Mouse (Mus musculus) heart, embryonic 12.5 days (tissue): ENCODE results near the gene Ascc1. TPM values are rescaled to one million over a fixed set of nuclear protein-coding genes. Genes with fewer than 3 reads are reported as not detected.
"Not testable (repeated sequence)": the region's sequence is repeated elsewhere in the genome, so short reads cannot be mapped to it uniquely, and the experiment has no call there.

Experiments used
- ATAC-seq: fragments of 200-750 bp; cut with Nextera tagmentation; 2 replicates; pipeline ENCODE4 v1.8.0; 2017; ENCODE audit warnings: moderate TSS enrichment, moderate library complexity; ENCODE audit not compliant: insufficient number of reproducible peaks, low FRiP score
- H3K27ac ChIP-seq: fragments of 300-500 bp; sonication (generic); 2 replicates; pipeline ENCODE4 v1.5.1; 2016; ENCODE audit warnings: mild to moderate bottlenecking, moderate library complexity; ENCODE audit not compliant: poor library complexity, severe bottlenecking
- H3K27me3 ChIP-seq: fragments of 300-500 bp; sonication (generic); replicated peaks from 2 replicates; pipeline ENCODE4 v1.6.1; 2016; ENCODE audit warnings: mild to moderate bottlenecking, moderate library complexity
- H3K36me3 ChIP-seq: fragments of 300-500 bp; sonication (generic); 2 replicates; pipeline ENCODE4 v1.6.1; 2016; ENCODE audit warnings: mild to moderate bottlenecking, moderate library complexity
- H3K4me1 ChIP-seq: fragments of 300-500 bp; sonication (generic); replicated peaks from 2 replicates; pipeline ENCODE4 v1.6.1; 2016; ENCODE audit warnings: mild to moderate bottlenecking
- H3K4me2 ChIP-seq: fragments of 300-500 bp; sonication (generic); 2 replicates; pipeline ENCODE4 v1.6.1; 2016; ENCODE audit warnings: mild to moderate bottlenecking, moderate library complexity
- H3K4me3 ChIP-seq: fragments of 300-500 bp; sonication (generic); 2 replicates; pipeline ENCODE4 v1.5.1; 2016; ENCODE audit warnings: mild to moderate bottlenecking
- H3K9ac ChIP-seq: fragments of 300-500 bp; sonication (generic); 2 replicates; pipeline ENCODE4 v1.6.1; 2016; ENCODE audit warnings: mild to moderate bottlenecking, moderate library complexity
- H3K9me3 ChIP-seq: fragments of 300-500 bp; sonication (generic); replicated peaks from 2 replicates; pipeline ENCODE4 v1.6.1; 2016; ENCODE audit warnings: mild to moderate bottlenecking, moderate library complexity
- WGBS: fragments of 180-500 bp; shearing (Covaris S2); methylation state at CpG from one replicate; pipeline ENCODE4 v1.1.7; 2016; 5-methylcytosine and 5-hydroxymethylcytosine counted together
- polyA plus RNA-seq: library from polyadenylated mRNA; unstranded; fragments of >200 nt; fragmentation: Nextera tagmentation; extraction: Ambion mirVana; gene quantifications from 2 replicates; pipeline ENCODE4 v1.2.1, GENCODE M21; 2016

The Ascc1 gene
- polyA plus RNA-seq, 1 experiment from 2014 or later: 33.2 TPM

DNA sequence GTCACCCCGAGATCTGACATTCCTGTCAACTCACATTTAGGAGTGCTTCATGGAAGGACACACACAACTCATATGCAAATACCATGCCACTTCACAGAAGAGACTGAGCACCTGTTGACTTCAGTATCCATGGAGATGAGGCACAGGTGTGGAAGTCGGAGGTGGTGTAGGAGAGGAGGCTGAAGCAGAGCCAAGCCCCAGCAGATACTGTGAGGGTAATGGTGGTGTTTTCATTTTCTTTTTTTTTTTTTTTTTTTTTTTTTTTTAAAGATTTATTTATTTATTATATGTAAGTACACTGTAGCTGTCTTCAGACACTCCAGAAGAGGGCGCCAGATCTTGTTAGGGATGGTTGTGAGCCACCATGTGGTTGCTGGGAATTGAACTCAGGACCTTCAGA is 8.8 kb upstream of the Ascc1 start:
- H3K4me3 ChIP-seq, H3K27me3 ChIP-seq: not testable (repeated sequence)
- WGBS: 88% methylated on average over 2 of the region's 3 CpGs

DNA sequence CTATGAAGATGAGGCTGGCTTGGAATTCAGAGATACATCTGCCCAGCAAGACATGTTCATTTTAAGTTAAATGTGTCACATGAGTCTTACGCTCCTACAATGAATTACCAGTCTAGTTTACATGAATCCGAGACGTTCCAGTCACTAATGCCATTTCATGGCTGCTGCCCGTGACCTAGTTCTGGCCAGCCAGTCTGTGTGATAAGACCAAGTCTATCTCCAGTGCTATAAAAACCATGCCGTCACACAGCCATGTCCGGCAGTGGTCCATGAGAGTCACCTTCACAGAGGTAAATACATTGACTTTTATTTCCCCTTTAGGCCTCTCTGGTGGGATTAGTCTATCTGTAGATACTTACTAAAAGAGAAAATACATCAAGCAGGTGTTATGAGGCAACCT is 6.7 kb upstream of the Ascc1 start:
- 75% methylated on average over 6 of the region's 6 CpGs for WGBS
- ATAC-seq: no peak
- Histone ChIP-seq H3K36me3 (peaks cover 33% of the 10 kb centered on the region), H3K9me3 (no peaks in the 10 kb centered on the region), H3K4me3 (no peak overlapping the region), H3K27me3 (no peaks in the 10 kb centered on the region), H3K9ac (no peak overlapping the region), H3K4me2 (no peak overlapping the region), H3K27ac (no peak overlapping the region), H3K4me1 (peaks cover 20% of the 10 kb centered on the region)

More for the DNA sequence above, 8.8 kb upstream of the Ascc1 start:
- peaks cover 19% of the 10 kb centered on the region for H3K4me1 ChIP-seq
- H3K36me3 ChIP-seq: peaks cover 52% of the 10 kb centered on the region
- ATAC-seq, H3K9ac ChIP-seq, H3K27ac ChIP-seq, H3K4me2 ChIP-seq, H3K9me3 ChIP-seq: not testable (repeated sequence)

DNA sequence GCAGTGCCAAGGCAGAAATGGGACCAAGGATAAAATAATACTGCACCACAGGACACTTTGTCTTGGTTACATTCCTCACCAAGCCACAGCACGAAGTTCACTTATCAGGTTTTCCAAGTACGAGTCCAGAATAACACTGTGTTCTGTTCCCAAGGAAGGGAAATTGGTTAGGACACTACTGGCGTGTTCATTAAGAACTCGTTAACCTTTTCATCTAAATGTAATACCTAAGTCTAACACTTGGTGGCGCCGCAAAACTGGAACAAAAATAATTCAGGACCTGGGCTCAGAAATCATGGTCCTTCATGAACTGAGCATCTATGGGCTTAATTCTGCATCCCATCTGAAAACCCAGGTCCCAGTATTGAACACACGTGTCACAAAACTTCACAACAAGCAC is 5.0 kb upstream of the Ascc1 start:
- 17% methylated on average over 7 of the region's 7 CpGs for WGBS
- no peak overlapping the region for H3K27ac ChIP-seq

DNA sequence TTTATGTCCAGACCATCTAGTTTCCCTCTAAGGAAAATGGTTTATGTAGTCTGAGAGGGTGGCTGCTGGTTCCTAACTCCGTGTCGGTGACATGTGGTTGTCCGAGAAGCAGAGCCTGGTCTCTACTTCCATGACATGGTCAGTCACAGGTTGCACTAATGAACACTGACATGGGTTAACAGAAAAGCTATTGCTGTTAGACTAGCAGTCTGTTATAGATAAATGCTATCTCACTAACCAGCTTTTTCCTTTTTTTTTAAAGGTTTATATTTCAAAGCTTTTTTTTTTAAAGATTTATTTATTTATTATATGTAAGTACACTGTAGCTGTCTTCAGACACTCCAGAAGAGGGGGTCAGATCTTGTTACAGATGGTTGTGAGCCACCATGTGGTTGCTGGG is 3.5 kb upstream of the Ascc1 start:
- 85% methylated on average over 3 of the region's 3 CpGs for WGBS
- no peak overlapping the region for H3K4me2 ChIP-seq

More for the DNA sequence above, 5.0 kb upstream of the Ascc1 start:
- peaks cover 15% of the 10 kb centered on the region for H3K4me1 ChIP-seq
- ATAC-seq: no peak
- no peaks in the 10 kb centered on the region for H3K9me3 ChIP-seq
- no peak overlapping the region for H3K9ac ChIP-seq
- H3K27me3 ChIP-seq: no peaks in the 10 kb centered on the region
- no peak overlapping the region for H3K4me3 ChIP-seq
- H3K36me3 ChIP-seq: peaks cover 36% of the 10 kb centered on the region
- no peak overlapping the region for H3K4me2 ChIP-seq

DNA sequence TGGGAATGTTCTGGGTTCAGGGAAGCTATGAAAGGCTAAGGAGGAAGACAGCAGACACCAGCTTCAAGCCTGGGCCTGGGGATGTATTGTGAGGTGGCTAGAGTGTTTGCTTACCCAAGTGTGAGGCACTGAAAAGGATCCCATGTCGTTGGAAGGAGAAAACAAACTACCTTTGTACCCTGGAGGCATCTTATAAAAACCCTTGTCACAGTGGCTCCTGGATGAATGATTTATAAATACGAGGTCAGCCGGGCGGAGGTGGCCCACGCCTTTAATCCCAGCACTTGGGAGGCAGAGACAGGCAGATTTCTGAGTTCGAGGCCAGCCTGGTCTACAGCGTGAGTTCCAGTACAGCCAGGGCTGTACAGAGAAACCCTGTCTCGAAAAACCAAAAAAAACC is 942 bp upstream of the Ascc1 start:
- peak overlapping the region; percentile 86 for H3K4me2 ChIP-seq
- H3K4me1 ChIP-seq: peaks cover 18% of the 10 kb centered on the region
- not testable (repeated sequence) for H3K9me3 ChIP-seq, H3K27me3 ChIP-seq, H3K36me3 ChIP-seq, H3K27ac ChIP-seq, ATAC-seq
- peak overlapping the region; percentile 81; the same call in 1 of the 2 replicates for H3K4me3 ChIP-seq
- 89% methylated on average over 8 of the region's 8 CpGs for WGBS
- peak overlapping the region; percentile 5; the same call in 1 of the 2 replicates for H3K9ac ChIP-seq

More for the DNA sequence above, 3.5 kb upstream of the Ascc1 start:
- Histone ChIP-seq H3K27me3 (no peaks in the 10 kb centered on the region), H3K4me3 (no peak overlapping the region), H3K27ac (no peak overlapping the region), H3K36me3 (peaks cover 29% of the 10 kb centered on the region), H3K9ac (no peak overlapping the region), H3K4me1 (peaks cover 18% of the 10 kb centered on the region), H3K9me3 (no peaks in the 10 kb centered on the region)
- no peak for ATAC-seq

DNA sequence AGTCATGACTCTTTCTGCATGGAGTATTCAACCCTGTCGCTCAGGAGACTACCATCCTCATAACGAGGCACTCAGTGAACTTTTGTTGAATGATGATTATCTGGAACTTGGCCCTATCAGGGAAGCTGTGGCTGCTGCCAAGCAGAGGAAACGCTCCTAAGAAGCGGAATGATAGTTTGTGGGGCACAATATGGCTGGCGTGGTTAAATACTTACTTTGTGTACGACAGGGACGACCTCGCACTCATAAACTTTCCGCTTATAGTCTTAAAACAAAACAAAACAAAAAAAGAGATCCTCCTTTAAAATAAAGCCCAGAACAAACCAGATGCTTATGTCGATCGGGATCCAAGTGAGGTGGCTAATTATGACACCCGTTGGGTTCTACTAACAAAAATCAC is 402 bp upstream of the Ascc1 start:
- Histone ChIP-seq H3K4me3 (peak overlapping the region; percentile 81), H3K4me2 (peak overlapping the region; percentile 86), H3K36me3 (peaks cover 7% of the 10 kb centered on the region), H3K9ac (peak overlapping the region; percentile 77), H3K27ac (peak overlapping the region; percentile 97), H3K27me3 (no peaks in the 10 kb centered on the region), H3K9me3 (no peaks in the 10 kb centered on the region), H3K4me1 (peaks cover 18% of the 10 kb centered on the region)
- no peak for ATAC-seq
- 4% methylated on average over 12 of the region's 12 CpGs for WGBS

DNA sequence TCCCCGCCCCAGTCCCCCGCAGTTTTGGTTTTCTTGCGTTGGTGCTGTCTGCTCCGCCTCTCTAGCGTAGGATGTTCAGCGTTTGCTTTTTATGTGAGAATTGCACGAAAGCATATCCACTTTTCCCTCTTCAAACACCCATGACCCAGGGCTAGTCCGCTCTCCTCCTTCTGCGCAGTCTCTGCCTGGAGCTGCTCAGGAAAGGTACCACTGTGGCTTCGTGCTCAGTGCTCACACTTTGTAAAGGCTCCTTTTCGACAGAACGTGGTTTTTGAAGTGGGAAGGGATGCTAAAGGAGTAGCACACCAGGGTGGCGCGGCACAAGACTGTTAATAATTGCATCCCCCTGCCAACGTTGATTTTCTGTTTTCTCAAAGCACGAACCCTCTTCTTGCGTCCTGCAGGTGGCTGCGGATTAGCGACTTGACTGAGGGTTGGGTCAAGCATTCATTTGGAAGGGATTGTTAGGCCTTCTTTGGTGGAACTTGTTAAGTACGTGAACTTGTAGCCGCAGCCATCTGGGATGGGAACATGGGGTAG is 678 bp downstream of the Ascc1 start:
- Histone ChIP-seq H3K36me3 (peaks cover 17% of the 10 kb centered on the region), H3K9ac (peak overlapping the region; percentile 76), H3K4me2 (peak overlapping the region; percentile 86), H3K27ac (peak overlapping the region; percentile 97), H3K4me3 (peak overlapping the region; percentile 81), H3K9me3 (no peaks in the 10 kb centered on the region), H3K4me1 (peaks cover 18% of the 10 kb centered on the region), H3K27me3 (no peaks in the 10 kb centered on the region)
- under 1% methylated on average over 21 of the region's 21 CpGs for WGBS
- no peak for ATAC-seq

DNA sequence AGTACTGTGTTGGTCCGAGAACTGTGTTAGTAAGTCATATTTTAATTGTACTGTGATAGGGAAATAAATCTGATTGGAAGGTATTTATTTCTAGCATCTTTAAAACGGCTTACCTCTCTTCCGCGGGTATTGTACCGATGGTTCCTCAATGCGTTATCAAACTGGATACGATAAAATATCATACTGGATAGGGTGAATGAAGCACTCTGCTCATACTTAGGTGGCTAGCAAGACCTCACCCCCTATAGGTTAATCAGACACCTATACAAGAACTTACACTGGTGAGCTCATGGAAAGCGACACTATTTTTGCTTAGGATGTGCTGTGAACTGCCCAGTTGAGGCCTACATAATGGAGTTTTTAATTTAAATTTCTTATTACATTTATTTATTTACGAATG is 1.2 kb downstream of the Ascc1 start:
- Histone ChIP-seq H3K9me3 (no peaks in the 10 kb centered on the region), H3K4me2 (peak overlapping the region; percentile 86), H3K4me1 (peaks cover 18% of the 10 kb centered on the region), H3K36me3 (peaks cover 23% of the 10 kb centered on the region), H3K4me3 (peak overlapping the region; percentile 81), H3K27ac (peak overlapping the region; percentile 97), H3K9ac (peak overlapping the region; percentile 76), H3K27me3 (no peaks in the 10 kb centered on the region)
- 74% methylated on average over 9 of the region's 9 CpGs for WGBS
- no peak for ATAC-seq

DNA sequence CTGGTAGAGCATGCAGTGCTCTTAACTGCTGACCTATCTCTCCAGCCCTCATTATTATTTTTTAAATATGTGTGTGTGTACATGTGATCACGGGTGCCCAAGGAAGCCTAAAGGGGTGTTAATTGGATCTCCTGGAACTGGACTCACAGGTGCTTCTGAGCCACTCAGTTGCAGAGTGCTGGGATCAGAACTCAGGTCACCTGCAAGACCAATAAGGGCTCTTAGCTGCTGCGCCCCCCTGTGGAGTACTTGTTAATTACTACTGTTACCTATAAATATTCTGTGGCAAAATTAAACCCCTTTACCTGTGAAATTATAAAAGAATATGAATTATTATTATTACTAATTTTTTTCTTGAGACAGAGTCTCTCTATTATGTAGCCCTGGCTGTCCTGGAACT is 2.7 kb downstream of the Ascc1 start:
- 63% methylated on average over 2 of the region's 2 CpGs for whole genome bisulfite sequencing
- Histone ChIP-seq H3K9me3 (no peaks in the 10 kb centered on the region), H3K4me3 (no peak overlapping the region), H3K27ac (no peak overlapping the region), H3K36me3 (peaks cover 23% of the 10 kb centered on the region), H3K27me3 (no peaks in the 10 kb centered on the region), H3K4me1 (peaks cover 22% of the 10 kb centered on the region), H3K4me2 (no peak overlapping the region), H3K9ac (no peak overlapping the region)
- no peak for ATAC-seq

DNA sequence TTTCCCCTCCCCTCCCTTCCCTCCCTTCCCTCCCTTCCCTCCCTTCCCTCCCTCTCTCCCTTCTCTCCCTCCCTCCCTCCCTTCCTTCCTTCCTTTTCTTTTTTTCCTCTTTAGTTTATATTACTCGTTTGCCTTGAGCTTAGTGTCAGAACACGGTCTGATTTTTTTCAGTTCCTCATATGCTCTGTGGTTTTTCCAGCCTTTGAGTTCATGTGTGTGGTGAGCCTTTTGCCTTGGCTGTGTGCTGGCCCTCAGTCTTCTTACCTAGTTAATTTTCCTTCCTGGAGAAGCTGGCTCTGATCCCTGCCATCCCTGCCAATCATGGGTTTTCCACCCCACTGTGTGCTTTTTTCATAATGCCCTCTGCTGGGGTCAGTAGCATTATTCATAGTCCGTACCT is 6.5 kb downstream of the Ascc1 start:
- Histone ChIP-seq H3K27ac (no peak overlapping the region), H3K4me2 (no peak overlapping the region), H3K9ac (no peak overlapping the region), H3K4me1 (peaks cover 5% of the 10 kb centered on the region; the same call in 1 of the 2 replicates), H3K27me3 (no peaks in the 10 kb centered on the region), H3K4me3 (no peak overlapping the region), H3K9me3 (no peaks in the 10 kb centered on the region), H3K36me3 (peaks cover 34% of the 10 kb centered on the region)
- 86% methylated on average over 3 of the region's 3 CpGs for WGBS
- no peak for ATAC-seq

DNA sequence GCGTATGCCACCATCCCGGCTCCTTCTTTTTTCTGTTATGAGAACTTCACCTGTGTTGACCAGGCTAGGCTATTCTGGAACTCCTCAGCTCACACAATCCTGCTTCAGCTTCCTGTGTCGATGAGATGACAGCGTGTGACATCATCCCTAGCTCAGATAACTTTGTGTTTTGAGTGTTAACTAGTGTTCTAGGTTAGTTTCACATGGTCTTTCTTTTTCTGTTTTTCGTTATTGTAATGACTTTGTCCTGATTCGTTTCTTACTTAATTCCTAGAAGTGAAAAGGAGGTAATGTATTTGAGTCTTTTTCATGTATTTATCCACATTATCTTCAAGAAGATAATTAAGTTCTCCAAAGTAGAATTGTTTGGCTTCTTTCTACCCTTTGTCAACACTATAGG is 13.6 kb downstream of the Ascc1 start:
- Histone ChIP-seq H3K27me3 (no peaks in the 10 kb centered on the region), H3K4me3 (no peak overlapping the region), H3K9me3 (no peaks in the 10 kb centered on the region), H3K27ac (no peak overlapping the region), H3K4me2 (no peak overlapping the region), H3K9ac (no peak overlapping the region), H3K4me1 (no peaks in the 10 kb centered on the region), H3K36me3 (peaks cover 61% of the 10 kb centered on the region)
- 64% methylated on average over 6 of the region's 6 CpGs for WGBS
- ATAC-seq: no peak

DNA sequence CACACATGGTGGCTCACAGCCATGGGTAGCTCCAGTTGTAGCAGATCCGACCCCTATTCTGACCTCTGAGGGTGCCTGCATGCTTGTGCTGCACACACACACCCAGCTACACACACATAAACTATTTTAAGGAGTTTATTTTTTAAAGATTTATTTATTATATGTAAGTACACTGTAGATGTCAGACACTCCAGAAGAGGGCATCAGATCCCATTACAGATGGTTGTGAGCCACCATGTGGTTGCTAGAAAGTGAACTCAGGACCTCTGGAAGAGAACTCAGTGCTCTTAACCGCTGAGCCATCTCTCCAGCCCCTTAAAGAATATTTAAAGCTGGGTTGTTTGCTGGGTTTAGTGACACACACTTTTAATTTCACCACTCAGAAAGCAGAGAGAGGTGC is 16.7 kb downstream of the Ascc1 start:
- Histone ChIP-seq H3K4me2 (no peak overlapping the region), H3K36me3 (peaks cover 58% of the 10 kb centered on the region), H3K4me3 (no peak overlapping the region), H3K4me1 (no peaks in the 10 kb centered on the region), H3K9me3 (no peaks in the 10 kb centered on the region), H3K27me3 (no peaks in the 10 kb centered on the region), H3K27ac (no peak overlapping the region), H3K9ac (no peak overlapping the region)
- no peak for ATAC-seq
- 78% methylated on average over 2 of the region's 2 CpGs for WGBS
